Mouse (Mus musculus): Measurements from ENCODE around the gene Tbk1.

DNA sequence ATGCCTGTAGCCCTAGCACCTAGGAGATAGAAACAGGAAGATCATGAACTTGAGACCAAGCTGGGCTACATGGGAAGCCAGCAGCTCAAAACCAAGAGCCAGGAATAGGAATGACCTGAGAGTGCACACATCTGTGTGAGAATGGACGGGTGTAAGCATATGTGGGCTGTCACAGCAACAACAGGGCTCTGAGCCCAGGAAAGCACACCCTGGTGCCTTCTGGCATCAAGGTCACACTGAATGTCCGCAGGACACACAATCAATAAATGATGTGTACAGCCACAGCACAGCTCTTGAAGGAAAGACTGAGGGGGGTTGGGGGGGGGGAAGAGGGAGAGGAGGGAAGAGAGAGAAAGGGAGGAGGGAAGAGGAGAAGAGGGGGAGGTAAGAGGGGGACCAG is 28.4 kb downstream of the Tbk1 start:
- no peak for TF ChIP-seq CTCF (IDR thresholded peaks at IDR 0.05; ENCODE audit: insufficient read depth, low read depth, low read length)
- TF ChIP-seq POLR2A (IDR thresholded peaks at IDR 0.05; ENCODE audit: insufficient read depth, low read depth, low read length): no peak
